ENCODE assay signal across 7 mouse cellular contexts in genomic region chr8:8690146-8691092, GRCm38 (mm10). TPM values are rescaled to one million over a fixed set of nuclear protein-coding genes. Genes with fewer than 3 reads are reported as not detected.
DNase-seq lines count a peak whose midpoint lies in the region; ATAC-seq lines count a peak whose summit lies in the region.

Gene Arglu1, minus strand, starts transcription at chr8:8690521.

- DNase-seq in adrenal gland, adult 18-20 months (ENCODE audit: low spot score in 2 of 2): peak; percentile 97 to 99
- peak; percentile 99 for DNase-seq in embryo, embryonic 11 days
- peak; percentile 93 to 96 for DNase-seq in gastrocnemius, postnatal 36 days
- DNase-seq in left cerebral cortex, postnatal 25 days (ENCODE audit: low spot score in 2 of 2): peak; percentile 96 to 99
- peak; percentile 95 for DNase-seq in midbrain, embryonic 10.5 days (ENCODE audit: low spot score)
- peak; percentile 99 for DNase-seq in right cerebral cortex, postnatal 4 days

- intact Hi-C loops in gastrocnemius, postnatal 36 days (cut with DNase I): loop anchor here (10.0 kb wide), 1 partner anchor 304 kb away; no protein-coding TSS in a partner anchor
- intact Hi-C loops in left cerebral cortex, postnatal 25 days (cut with DNase I): loop anchor here (5.0 kb wide), 1 partner anchor 302 kb away; no protein-coding TSS in a partner anchor

- H3K4me1 ChIP-seq in intestine, embryonic 15.5 days (replicated peaks): peaks cover 19% of the 10 kb centered on the region
- H3K4me1 ChIP-seq in midbrain, embryonic 10.5 days: peaks cover 43% of the 10 kb centered on the region

- no peaks in the 10 kb centered on the region for H3K9me3 ChIP-seq in intestine, embryonic 15.5 days
- H3K9me3 ChIP-seq in midbrain, embryonic 10.5 days (replicated peaks): no peaks in the 10 kb centered on the region

- peak; percentile 95 for ATAC-seq in intestine, embryonic 15.5 days

- H3K27me3 ChIP-seq in intestine, embryonic 15.5 days (replicated peaks): no peaks in the 10 kb centered on the region
- H3K27me3 ChIP-seq in midbrain, embryonic 10.5 days (ENCODE audit: low read depth, poor library complexity, severe bottlenecking): no peaks in the 10 kb centered on the region; the same call in 1 of the 2 replicates

- WGBS in intestine, embryonic 15.5 days: under 1% methylated on average over 64 of the region's 81 CpGs
- WGBS in midbrain, embryonic 10.5 days: under 1% methylated on average over 81 of the region's 81 CpGs

- peak within 1 kb of the TSS; percentile 65 for H3K4me3 ChIP-seq in intestine, embryonic 15.5 days (replicated peaks)
- H3K4me3 ChIP-seq in midbrain, embryonic 10.5 days: peak within 1 kb of the TSS; percentile 88

- H3K36me3 ChIP-seq in intestine, embryonic 15.5 days: no peaks in the 10 kb centered on the region
- H3K36me3 ChIP-seq in midbrain, embryonic 10.5 days: no peaks in the 10 kb centered on the region

- H3K27ac ChIP-seq in intestine, embryonic 15.5 days: peak within 1 kb of the TSS; percentile 92
- H3K27ac ChIP-seq in midbrain, embryonic 10.5 days (replicated peaks): peak within 1 kb of the TSS; percentile 99

- peak within 1 kb of the TSS; percentile 68 for H3K4me2 ChIP-seq in intestine, embryonic 15.5 days (replicated peaks)

- H3K9ac ChIP-seq in intestine, embryonic 15.5 days: peak within 1 kb of the TSS; percentile 92

RNA-seq across cellular contexts. Expression of gene Arglu1, which starts in this region (rescaled TPM):
- total RNA-seq in adrenal gland, adult 18-20 months (2021): 10 to 100 TPM; 51.6 to 70.9 TPM
- 10 to 100 TPM; 31.0 to 34.5 TPM for total RNA-seq in gastrocnemius, postnatal 36 days (2021)
- polyA plus RNA-seq in intestine, embryonic 15.5 days (2015; fragmentation: Nextera tagmentation; extraction: Ambion mirVana): 107 and 121 TPM in 2 replicates
- 100 to 1,000 TPM in 1 of 2 experiments, 10 to 100 TPM in 1; 85.3 to 102 TPM for total RNA-seq in left cerebral cortex, postnatal 25 days (2021)
- 142 and 159 TPM in 2 replicates for polyA plus RNA-seq in midbrain, embryonic 10.5 days (2016; fragmentation: Nextera tagmentation; extraction: Ambion mirVana)

Comparison
In these comparisons a context has a peak if more than half of its experiments do, and no peak if none do; other contexts are left out.
1. Peak in every context shown above with its lines: DNase-seq, ATAC-seq, H3K4me3 ChIP-seq and H3K27ac ChIP-seq.